Mouse (Mus musculus): ENCODE results near the gene Nrf1.

DNA sequence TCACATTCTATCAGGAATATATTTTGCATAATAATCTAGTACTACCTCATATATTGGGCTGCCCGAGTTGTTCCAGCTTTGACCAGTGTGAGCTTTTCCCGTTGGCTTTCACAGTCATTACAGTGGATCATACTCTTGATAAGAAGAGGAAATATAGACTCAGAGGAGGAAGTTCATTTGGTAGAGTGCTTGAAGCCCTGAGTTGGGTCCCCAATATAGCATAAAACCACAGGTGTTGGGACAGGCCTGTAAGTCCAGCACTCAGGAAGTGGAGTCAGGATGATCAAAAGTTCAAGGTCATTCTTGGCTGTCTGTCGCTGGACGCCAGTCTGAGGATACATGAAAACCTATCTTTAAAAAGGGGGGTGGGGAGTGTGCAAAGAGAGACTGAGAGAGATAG, 12.7 kb upstream of the Nrf1 start:
- TF ChIP-seq TAL1 (IDR thresholded peaks at IDR 0.05; ENCODE audit: low read length): no peak
- no peak for TF ChIP-seq GATA1 (IDR thresholded peaks at IDR 0.05; ENCODE audit: low read length)

Measured in erythroblast, embryonic 14.5 days (primary cell).